Mouse (Mus musculus): ENCODE measurements at regions not wholly inside any gene's neighbourhood (a gene's known extent, or its start where the extent isn't known, plus 50 kb on each side); places are given as distances from the start of the nearest gene placed in this dataset.

DNA sequence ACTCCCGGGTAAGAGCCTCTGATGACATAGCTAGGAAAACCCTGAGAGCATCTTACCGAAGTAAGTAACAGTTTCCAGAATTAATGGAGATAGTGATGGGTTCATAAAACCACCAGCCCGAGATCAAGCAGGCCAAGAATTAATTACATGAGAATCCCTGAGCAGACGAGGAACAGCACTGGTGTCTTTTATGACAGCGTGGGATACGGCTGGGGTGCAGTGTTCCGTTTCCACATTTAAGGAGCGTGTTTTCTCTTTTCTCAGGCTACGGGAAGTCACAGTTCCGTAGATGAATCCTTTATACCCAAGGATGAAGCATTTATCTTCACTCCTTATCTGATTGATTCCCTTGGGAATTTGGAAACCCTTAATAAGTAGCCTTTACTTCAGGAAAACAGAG lies 169.1 kb upstream of the Samsn1 start:
- DNase-seq (ENCODE audit: inconsistent age in 2 of 2, low spot score in 1 of 2) = no peak

DNA sequence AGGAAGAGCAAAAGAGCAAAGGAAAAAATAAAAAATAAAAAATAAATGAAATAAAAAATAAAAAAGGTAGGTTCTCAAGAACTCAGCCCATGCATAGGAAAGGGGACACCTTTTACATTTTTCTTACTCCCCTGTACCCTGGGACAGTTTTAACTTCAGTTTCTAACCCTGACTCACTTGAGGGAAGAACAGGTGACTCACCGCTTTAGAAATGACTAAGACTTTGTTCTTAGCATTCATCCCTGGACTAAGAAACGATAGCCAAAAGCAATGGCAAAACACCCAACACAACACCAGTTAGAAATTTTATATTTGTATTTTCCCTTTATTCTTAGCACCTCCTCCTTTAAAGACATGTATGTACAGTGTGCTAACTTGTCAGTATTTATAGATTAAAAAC lies 161.5 kb upstream of the Samsn1 start:
- no peak for DNase-seq (ENCODE audit: inconsistent age in 2 of 2, low spot score in 1 of 2)

DNA sequence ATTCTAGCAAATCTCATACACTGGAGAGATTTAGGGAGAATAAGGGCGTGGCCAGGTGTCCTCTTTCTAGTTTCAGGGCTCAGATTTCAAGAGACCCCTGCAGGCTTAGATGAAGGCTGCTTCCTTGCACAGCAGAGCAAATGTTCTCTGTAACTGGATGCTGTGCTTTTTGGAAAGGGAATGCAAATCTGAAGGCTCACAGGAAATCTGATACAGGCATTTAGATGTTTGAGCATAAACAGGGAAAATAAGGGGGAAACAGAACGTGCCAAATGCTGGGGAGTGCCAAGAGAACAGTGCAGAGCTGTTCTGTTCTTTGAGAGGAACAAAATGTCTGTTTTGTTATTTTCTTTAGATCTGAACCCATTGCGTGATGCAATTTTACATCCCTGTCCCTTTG lies 161.0 kb upstream of the Samsn1 start:
- DNase-seq (ENCODE audit: inconsistent age in 2 of 2, low spot score in 1 of 2) = no peak

DNA sequence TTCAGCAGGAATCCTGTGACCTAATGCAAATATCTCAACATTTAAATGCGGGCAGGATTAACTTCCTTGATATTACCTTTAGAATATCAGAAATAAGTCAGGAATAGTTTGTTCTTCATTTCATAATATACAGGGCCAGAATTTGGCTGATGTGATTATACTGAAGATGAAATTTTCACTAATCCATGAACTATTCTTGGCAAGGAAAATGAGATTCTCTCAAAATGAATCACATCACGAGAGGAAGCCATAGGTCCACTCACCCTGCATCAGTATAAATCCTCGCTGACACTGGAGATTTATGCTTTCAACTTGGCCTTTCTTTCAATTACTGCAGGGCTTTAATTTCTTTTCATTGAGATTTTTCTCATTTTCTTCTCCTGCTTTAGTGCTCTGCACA lies 159.5 kb upstream of the Samsn1 start:
- DNase-seq (ENCODE audit: inconsistent age in 2 of 2, low spot score in 1 of 2) = no peak

DNA sequence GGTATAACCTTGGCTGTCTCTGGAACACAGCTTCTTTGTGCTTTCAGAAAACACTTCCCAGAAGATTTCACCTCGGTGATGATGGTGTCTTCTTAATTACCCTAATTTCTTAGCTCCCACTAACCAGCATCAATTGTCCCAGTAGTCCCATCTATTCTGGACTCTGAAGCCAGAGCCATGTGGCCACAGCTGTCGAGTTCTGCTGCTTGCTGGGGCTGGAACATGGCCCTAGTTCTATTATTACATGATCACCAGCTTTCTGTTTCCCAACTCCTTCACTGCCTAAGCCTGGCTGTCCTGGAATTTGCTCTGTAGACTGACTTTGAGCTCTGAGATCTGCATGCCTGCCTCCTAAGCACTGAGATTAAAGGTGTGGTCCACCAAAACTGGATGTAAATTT lies 145.6 kb upstream of the Samsn1 start:
- no peak for DNase-seq (ENCODE audit: inconsistent age in 2 of 2, low spot score in 1 of 2)

GRCm38 (mm10) chr16:76160879-76161278 lies 138.8 kb upstream of the Samsn1 start:
- no peak for DNase-seq (ENCODE audit: inconsistent age in 2 of 2, low spot score in 1 of 2)

- no peak for DNase-seq (ENCODE audit: inconsistent age in 2 of 2, low spot score in 1 of 2)
Measured at GRCm38 (mm10) chr16:76158585-76158984, 136.5 kb upstream of the Samsn1 start.

GRCm38 (mm10) chr16:76153766-76154525 lies 131.9 kb upstream of the Samsn1 start:
- DNase-seq (ENCODE audit: inconsistent age in 2 of 2, low spot score in 1 of 2) = no peak

DNA sequence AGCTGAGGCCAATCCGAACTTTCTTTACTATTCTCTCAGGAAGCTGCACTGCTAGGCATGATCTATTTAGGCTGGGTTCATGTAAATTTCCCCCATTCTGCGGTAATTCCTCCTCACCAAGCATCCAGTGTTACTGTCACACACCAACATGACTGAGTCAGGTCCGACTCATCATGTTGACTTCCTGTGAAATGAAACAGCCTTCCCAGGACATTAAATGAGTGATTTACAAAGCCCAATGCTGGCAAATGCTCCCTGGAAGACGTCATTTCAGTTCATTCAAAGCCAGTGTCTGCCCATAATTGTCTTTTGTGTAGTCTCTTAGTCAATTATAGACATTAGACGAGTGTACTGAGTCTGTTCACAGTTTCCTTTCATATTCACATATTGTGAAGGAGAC lies 127.5 kb upstream of the Samsn1 start:
- DNase-seq (ENCODE audit: inconsistent age in 2 of 2, low spot score in 1 of 2) = peak in 1 of 2 experiments; percentile 52

DNA sequence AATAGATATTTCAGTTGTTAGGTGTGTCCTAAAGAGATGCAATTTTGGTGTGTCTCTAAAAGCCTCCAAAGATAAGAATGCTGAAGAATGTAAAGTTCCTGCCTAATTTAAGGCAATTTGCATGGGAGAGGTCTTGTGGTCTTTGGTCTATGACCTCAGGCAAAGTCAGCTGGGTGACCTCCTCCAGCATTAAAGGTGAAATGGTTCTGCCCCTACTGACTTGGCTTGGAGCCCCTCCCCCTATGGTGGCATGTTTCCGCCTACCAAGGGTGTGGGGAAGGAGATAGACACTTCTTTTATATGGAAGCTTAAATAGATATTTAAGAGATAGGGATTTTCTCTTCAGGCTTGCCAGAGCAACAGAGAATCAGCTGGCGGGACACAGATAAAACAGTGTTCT lies 111.8 kb upstream of the Samsn1 start:
- DNase-seq (ENCODE audit: inconsistent age in 2 of 2, low spot score in 1 of 2) = no peak

DNA sequence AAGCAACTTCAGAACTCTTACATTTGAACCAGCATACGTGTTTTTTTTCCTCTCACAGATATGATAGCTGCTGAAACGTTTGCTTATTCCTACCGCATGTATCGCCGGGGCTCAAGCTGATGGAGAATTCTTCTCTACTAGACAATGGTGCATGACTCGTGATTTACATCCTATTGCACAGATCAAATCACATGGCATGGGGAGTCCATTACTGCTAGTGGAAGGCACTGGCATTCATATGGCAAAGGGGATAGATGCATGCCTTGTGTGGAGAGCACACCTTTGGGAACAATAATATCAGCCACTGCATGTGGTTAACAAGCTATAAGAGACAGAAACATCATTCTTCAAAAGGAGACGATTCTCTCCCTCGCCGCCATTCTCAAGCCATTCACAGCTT lies 108.4 kb upstream of the Samsn1 start:
- no peak for DNase-seq (ENCODE audit: inconsistent age in 2 of 2, low spot score in 1 of 2)

- peak; percentile 16 to 75 for DNase-seq (ENCODE audit: inconsistent age in 2 of 2, low spot score in 1 of 2)
Measured at GRCm38 (mm10) chr16:76129982-76130381, 107.9 kb upstream of the Samsn1 start.

- DNase-seq (ENCODE audit: inconsistent age in 2 of 2, low spot score in 1 of 2) = no peak
Measured at GRCm38 (mm10) chr16:76123021-76123384, 100.9 kb upstream of the Samsn1 start.

- no peak for DNase-seq (ENCODE audit: inconsistent age in 2 of 2, low spot score in 1 of 2)
Measured at GRCm38 (mm10) chr16:76122172-76123020, 100.3 kb upstream of the Samsn1 start.

DNA sequence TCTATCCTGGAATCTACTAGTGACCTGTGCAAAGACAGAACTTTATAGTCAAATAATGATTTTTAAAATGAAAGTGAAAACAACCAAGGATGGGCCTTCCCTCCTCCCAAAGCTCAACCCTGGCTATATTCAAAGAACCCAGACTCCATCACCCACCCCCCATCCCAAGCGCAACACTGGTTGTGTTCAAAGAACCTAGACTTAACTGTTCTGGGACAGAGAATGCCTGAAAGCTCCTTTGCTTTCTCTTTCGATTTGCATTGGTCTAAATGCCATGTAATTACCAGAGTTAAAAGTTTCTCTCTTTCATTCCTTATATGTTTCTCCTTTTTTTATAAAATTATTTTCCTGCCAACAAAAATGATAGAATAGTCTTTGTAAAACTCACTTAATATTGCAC lies 98.6 kb upstream of the Samsn1 start:
- no peak for DNase-seq (ENCODE audit: inconsistent age in 2 of 2, low spot score in 1 of 2)

DNA sequence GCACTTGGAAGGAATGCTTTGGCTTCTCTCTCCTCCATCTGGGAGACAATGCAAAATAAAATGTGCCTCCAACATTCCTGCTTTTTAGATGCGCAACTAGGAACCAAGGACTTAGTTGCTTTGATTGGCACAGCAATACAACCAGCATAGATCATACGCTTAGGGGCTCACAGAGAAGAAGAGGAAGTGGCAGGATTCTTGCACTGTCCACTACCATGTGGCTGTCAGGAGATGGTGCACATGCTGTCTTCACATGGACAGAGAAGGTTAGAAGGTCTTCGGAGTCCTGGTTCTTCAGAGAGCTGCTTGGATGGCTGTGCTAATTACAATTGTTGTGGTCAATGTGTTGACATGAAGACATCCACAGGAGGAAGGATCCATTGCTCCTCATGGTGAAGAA lies 88.3 kb upstream of the Samsn1 start:
- DNase-seq (ENCODE audit: inconsistent age in 2 of 2, low spot score in 1 of 2) = no peak

GRCm38 (mm10) chr16:76108464-76108863 lies 86.4 kb upstream of the Samsn1 start:
- no peak for DNase-seq (ENCODE audit: inconsistent age in 2 of 2, low spot score in 1 of 2)

GRCm38 (mm10) chr16:76104673-76105072 lies 82.6 kb upstream of the Samsn1 start:
- no peak for DNase-seq (ENCODE audit: inconsistent age in 2 of 2, low spot score in 1 of 2)

- no peak for DNase-seq (ENCODE audit: inconsistent age in 2 of 2, low spot score in 1 of 2)
Measured at GRCm38 (mm10) chr16:76101773-76102172, 79.7 kb upstream of the Samsn1 start.

DNA sequence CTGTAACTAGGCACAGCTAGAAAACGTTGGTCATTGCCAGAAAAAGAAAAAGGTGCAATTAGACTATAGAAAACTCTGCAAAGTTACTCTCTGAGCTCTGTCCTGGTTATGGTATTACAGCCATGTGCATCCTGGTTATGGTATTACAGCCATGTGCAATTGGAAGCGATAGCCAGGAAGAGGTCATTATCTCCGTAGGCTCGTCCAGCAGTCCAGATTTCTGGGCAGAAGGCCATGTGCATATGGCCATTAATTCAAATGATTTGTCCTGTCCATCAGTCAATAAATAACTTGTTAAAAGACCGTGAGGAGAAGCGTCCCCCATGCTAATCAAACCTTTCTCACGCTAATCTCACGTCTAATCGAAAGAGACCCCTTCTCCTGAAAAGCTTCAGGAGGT lies 75.7 kb upstream of the Samsn1 start:
- no peak for DNase-seq (ENCODE audit: inconsistent age in 2 of 2, low spot score in 1 of 2)

- DNase-seq (ENCODE audit: inconsistent age in 2 of 2, low spot score in 1 of 2) = no peak
Measured at GRCm38 (mm10) chr16:76096363-76096762, 74.3 kb upstream of the Samsn1 start.

DNA sequence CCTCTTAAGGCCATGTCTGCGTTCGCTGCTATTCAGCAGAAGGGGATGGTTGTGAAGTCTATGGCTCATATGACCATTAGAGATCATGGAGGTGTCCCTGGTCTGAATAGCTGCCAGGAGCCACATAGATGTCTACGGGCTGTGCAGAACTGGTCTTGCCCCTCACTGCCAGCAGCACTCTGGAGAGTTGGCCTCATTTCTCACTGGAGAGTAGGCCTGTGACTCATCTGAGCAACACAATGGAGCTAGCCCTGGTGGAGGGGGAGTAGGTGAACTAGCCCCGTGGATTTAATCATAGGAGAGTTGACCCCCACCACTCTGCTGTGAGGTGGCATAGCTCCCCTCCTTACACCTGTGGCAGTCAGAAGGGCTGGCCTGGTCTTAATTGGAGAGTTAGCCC lies 63.3 kb upstream of the Samsn1 start:
- DNase-seq (ENCODE audit: inconsistent age in 2 of 2, low spot score in 1 of 2) = no peak

GRCm38 (mm10) chr16:76082465-76082864 lies 60.4 kb upstream of the Samsn1 start:
- DNase-seq (ENCODE audit: inconsistent age in 2 of 2, low spot score in 1 of 2) = no peak

All from adrenal gland, adult (tissue).